15 mouse cellular contexts compared by ENCODE assay signal in the genomic region with DNA sequence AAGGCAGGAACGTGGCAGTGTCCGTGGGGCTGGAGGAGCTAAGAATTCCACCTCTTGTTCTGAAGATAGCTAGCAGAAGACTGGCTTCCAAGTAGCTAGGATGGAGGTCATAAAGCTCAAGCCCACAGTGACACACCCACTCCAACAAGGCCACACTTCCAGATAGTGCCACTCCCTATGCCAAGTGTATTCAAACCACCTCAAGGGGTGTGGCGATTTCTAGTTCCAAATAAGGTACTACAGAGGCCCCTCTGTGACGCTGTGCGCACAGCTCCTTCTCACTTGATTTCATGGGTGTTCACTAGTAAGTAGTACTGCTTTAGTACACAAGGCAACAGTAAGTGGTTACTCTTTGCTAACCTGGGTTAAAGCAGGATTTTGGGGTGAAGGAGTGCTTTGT.
A peak's percentile ranks its signal among the peaks of the same experiment; 100 is the strongest.
DNase-seq lines count a peak whose midpoint lies in the region; ATAC-seq and TF ChIP-seq lines count a peak whose summit lies in the region.
"Had no signal": no experiment of that assay in that cellular context is flagged by ENCODE, and none has a peak within 500 bp of the region (broad histone marks: within the 10 kb centered on the region; RNA-seq: fewer than 3 reads in every experiment).

No protein-coding gene starts in this region.

- H3K9ac ChIP-seq in heart, embryonic 13.5 days, result no peak overlapping the region
- H3K9ac ChIP-seq: forebrain, embryonic 15.5 days; heart, embryonic 15.5 days had no signal

- peak; percentile 66 for ATAC-seq in heart, embryonic 13.5 days (ENCODE audit: extremely low read depth, insufficient number of reproducible peaks, low FRiP score, low TSS enrichment)
- ATAC-seq in G1E (ENCODE audit: extremely low read depth, insufficient number of reproducible peaks, low FRiP score, poor library complexity, severe bottlenecking), result no peak
- peak; percentile 47 for ATAC-seq in inflammation-experienced regulatory T-cells, adult 6 months
- ATAC-seq in monocyte, adult 5-6 weeks (replicated peaks; ENCODE audit: insufficient number of reproducible peaks, low FRiP score, low TSS enrichment, poor library complexity, severe bottlenecking), result no peak
- ATAC-seq: forebrain, embryonic 15.5 days; midbrain, embryonic 16.5 days had no signal

- no peak overlapping the region for H3K4me3 ChIP-seq in heart, embryonic 13.5 days
- H3K4me3 ChIP-seq in G1E (ENCODE audit: low read depth, low read length), result no peak overlapping the region; the same call in 1 of the 2 replicates
- H3K4me3 ChIP-seq: forebrain, embryonic 15.5 days; heart, embryonic 15.5 days; limb, embryonic 10.5 days had no signal

- intact Hi-C loops in heart, postnatal 10 days (cut with DNase I), result no loop called here

- no peak overlapping the region for H3K4me2 ChIP-seq in heart, embryonic 13.5 days
- H3K4me2 ChIP-seq: forebrain, embryonic 15.5 days; heart, embryonic 15.5 days had no signal

- H3K4me1 ChIP-seq in heart, embryonic 13.5 days, result peaks cover 39% of the 10 kb centered on the region
- H3K4me1 ChIP-seq in G1E (ENCODE audit: insufficient read depth, low read depth, low read length), result peaks cover 65% of the 10 kb centered on the region

- no peak for TF ChIP-seq CTCF in G1E (IDR thresholded peaks at IDR 0.05; ENCODE audit: low read depth, low read length)

- no peaks in the 10 kb centered on the region for H3K9me3 ChIP-seq in heart, embryonic 13.5 days
- no peaks in the 10 kb centered on the region for H3K9me3 ChIP-seq in G1E (replicated peaks)
- H3K9me3 ChIP-seq: forebrain, embryonic 15.5 days; heart, embryonic 15.5 days; limb, embryonic 10.5 days had no signal

- H3K27ac ChIP-seq in heart, embryonic 13.5 days (replicated peaks), result peak overlapping the region; percentile 49; the same call in 1 of the 2 replicates
- H3K27ac ChIP-seq: forebrain, embryonic 15.5 days; heart, embryonic 15.5 days; limb, embryonic 10.5 days had no signal

- no peaks in the 10 kb centered on the region for H3K27me3 ChIP-seq in heart, embryonic 13.5 days (replicated peaks)
- no peaks in the 10 kb centered on the region for H3K27me3 ChIP-seq in G1E (ENCODE audit: insufficient read depth, low read length)
- H3K27me3 ChIP-seq: CH12.LX; forebrain, embryonic 15.5 days; heart, embryonic 15.5 days had no signal

- DNase-seq in heart, postnatal 10 days, result no peak
- DNase-seq in G1E (ENCODE audit: low spot score), result peak; percentile 6
- DNase-seq in lung, postnatal 36 days, result peak; percentile 52
- no peak for DNase-seq in adrenal gland, postnatal 4 days (ENCODE audit: low spot score in 2 of 2)
- no peak for DNase-seq in frontal cortex, postnatal 36 days (ENCODE audit: low spot score in 2 of 2)
- DNase-seq: adrenal gland, adult 8-10 months; kidney, adult 9 months had no signal

- peaks cover 26% of the 10 kb centered on the region for H3K36me3 ChIP-seq in heart, embryonic 13.5 days
- peaks cover 21% of the 10 kb centered on the region for H3K36me3 ChIP-seq in G1E (replicated peaks)
- H3K36me3 ChIP-seq: forebrain, embryonic 15.5 days had no signal

- 73% methylated on average over 5 of the region's 5 CpGs for WGBS in heart, embryonic 13.5 days

Comparison
In these comparisons a context has a peak if more than half of its experiments do, and no peak if none do; other contexts are left out.
1. ATAC-seq: peak in heart, embryonic 13.5 days (single experiment) and inflammation-experienced regulatory T-cells, adult 6 months (single experiment); none in G1E (single experiment) and monocyte, adult 5-6 weeks (single experiment).
2. DNase-seq: peak in G1E (single experiment) and lung, postnatal 36 days (single experiment); none in heart, postnatal 10 days (0 of 2), adrenal gland, postnatal 4 days (0 of 2) and frontal cortex, postnatal 36 days (0 of 2).